Mouse (Mus musculus) heart, embryonic 13.5 days (tissue): ENCODE measurements around the gene Fgfr2. TPM values are rescaled to one million over a fixed set of nuclear protein-coding genes. Genes with fewer than 3 reads are reported as not detected.

Source experiments
- ATAC-seq: fragments of 200-750 bp; cut with Nextera tagmentation; 2 replicates; pipeline ENCODE4 v1.8.0; 2017; ENCODE audit warnings: moderate TSS enrichment; ENCODE audit not compliant: insufficient number of reproducible peaks, low FRiP score, low TSS enrichment; ENCODE audit errors: extremely low read depth
- H3K27ac ChIP-seq: fragments of 300-500 bp; sonication (generic); replicated peaks from 2 replicates; pipeline ENCODE4 v1.5.1; 2015; ENCODE audit warnings: moderate library complexity, mild to moderate bottlenecking, inconsistent platforms
- H3K27me3 ChIP-seq: fragments of 300-500 bp; sonication (generic); replicated peaks from 2 replicates; pipeline ENCODE4 v1.6.1; 2015; ENCODE audit warnings: mild to moderate bottlenecking, inconsistent platforms
- H3K36me3 ChIP-seq: fragments of 300-500 bp; sonication (generic); 2 replicates; pipeline ENCODE4 v1.6.1; 2015; ENCODE audit warnings: mild to moderate bottlenecking, inconsistent platforms
- H3K4me1 ChIP-seq: fragments of 300-500 bp; sonication (generic); 2 replicates; pipeline ENCODE4 v1.6.1; 2015; ENCODE audit warnings: inconsistent platforms
- H3K4me2 ChIP-seq: fragments of 300-500 bp; sonication (generic); 2 replicates; pipeline ENCODE4 v1.6.1; 2015; ENCODE audit warnings: inconsistent platforms, mild to moderate bottlenecking, moderate library complexity
- H3K4me3 ChIP-seq: fragments of 300-500 bp; sonication (generic); 2 replicates; pipeline ENCODE4 v1.5.1; 2015; ENCODE audit warnings: moderate library complexity, mild to moderate bottlenecking, inconsistent platforms
- H3K9ac ChIP-seq: fragments of 300-500 bp; sonication (generic); 2 replicates; pipeline ENCODE4 v1.6.1; 2015; ENCODE audit warnings: inconsistent platforms, mild to moderate bottlenecking, moderate library complexity
- H3K9me3 ChIP-seq: fragments of 300-500 bp; sonication (generic); 2 replicates; pipeline ENCODE4 v1.6.1; 2016; ENCODE audit warnings: inconsistent platforms
- WGBS: fragments of 180-500 bp; shearing (Covaris S2); methylation state at CpG from one replicate; pipeline ENCODE4 v1.1.7; 2015; ENCODE audit warnings: mixed read lengths; 5-methylcytosine and 5-hydroxymethylcytosine counted together
- polyA plus RNA-seq: library from polyadenylated mRNA; unstranded; fragments of >200 nt; fragmentation: Nextera tagmentation; extraction: Ambion mirVana; gene quantifications from 2 replicates; pipeline ENCODE4 v1.2.1, GENCODE M21; 2015

Gene Fgfr2
- polyA plus RNA-seq, 1 experiment from 2014 or later = 22.5 TPM

DNA sequence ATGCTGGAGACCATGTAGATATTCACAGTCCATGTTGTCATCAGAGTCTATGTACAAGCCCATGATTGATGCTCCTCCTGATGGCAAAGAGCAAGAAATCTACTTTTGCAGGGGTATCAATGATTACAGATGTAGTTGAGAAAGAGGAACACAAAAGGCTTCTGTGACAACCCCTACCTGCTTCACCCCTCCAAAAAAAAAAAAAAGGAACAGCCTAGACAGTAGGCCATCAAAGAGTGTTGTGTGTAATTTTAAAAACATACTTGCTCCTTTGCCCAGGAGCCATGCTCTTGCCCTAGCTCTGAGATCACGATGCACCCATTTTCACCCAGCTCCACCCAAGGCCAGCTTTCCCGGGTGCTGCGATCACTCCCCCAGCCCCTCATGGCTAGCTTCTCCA lies 626.0 kb downstream of the Fgfr2 start:
- 91% methylated on average over 3 of the region's 3 CpGs for WGBS
- H3K4me2 ChIP-seq = no peak overlapping the region
- H3K9me3 ChIP-seq = no peaks in the 10 kb centered on the region

GRCm38 (mm10) chr7:132494263-132494662 lies 628.9 kb downstream of the Fgfr2 start:
- H3K4me3 ChIP-seq = no peak overlapping the region
- no peak overlapping the region for H3K9ac ChIP-seq
- 35% methylated on average over 4 of the region's 4 CpGs for WGBS
- no peak overlapping the region for H3K4me2 ChIP-seq
- H3K27ac ChIP-seq = no peak overlapping the region
- H3K9me3 ChIP-seq = no peaks in the 10 kb centered on the region
- no peaks in the 10 kb centered on the region for H3K36me3 ChIP-seq
- no peak for ATAC-seq
- no peaks in the 10 kb centered on the region for H3K27me3 ChIP-seq
- peaks cover 16% of the 10 kb centered on the region for H3K4me1 ChIP-seq

More for the DNA sequence above, 626.0 kb downstream of the Fgfr2 start:
- Histone ChIP-seq H3K36me3 (no peaks in the 10 kb centered on the region), H3K27ac (no peak overlapping the region), H3K27me3 (no peaks in the 10 kb centered on the region), H3K4me3 (no peak overlapping the region), H3K4me1 (peaks cover 16% of the 10 kb centered on the region), H3K9ac (no peak overlapping the region)
- no peak for ATAC-seq

DNA sequence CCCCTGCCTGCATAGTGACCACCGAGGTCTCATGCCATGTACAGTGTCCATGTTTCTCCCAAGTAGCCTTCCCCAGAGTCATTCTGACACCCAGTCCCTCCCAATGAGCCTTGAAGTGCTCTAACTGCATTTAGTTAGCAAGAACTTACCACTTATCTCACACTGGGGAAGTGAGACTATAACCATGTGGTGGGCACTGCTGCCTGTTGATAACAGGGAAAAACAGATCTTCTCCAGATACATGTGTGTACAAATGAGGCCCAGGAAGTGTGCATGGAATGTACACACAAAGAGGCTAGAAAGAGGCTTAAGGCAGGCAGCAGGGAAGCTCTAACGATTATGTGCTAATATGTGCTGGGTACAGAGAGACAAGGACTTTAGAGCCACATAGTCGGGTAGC lies 629.5 kb downstream of the Fgfr2 start:
- peaks cover 3% of the 10 kb centered on the region; the same call in 1 of the 2 replicates for H3K27me3 ChIP-seq
- peaks cover 16% of the 10 kb centered on the region for H3K4me1 ChIP-seq
- H3K4me2 ChIP-seq = no peak overlapping the region
- H3K27ac ChIP-seq = no peak overlapping the region
- no peaks in the 10 kb centered on the region for H3K9me3 ChIP-seq
- WGBS = 59% methylated on average over 3 of the region's 3 CpGs
- H3K9ac ChIP-seq = no peak overlapping the region
- ATAC-seq = no peak
- no peaks in the 10 kb centered on the region for H3K36me3 ChIP-seq
- H3K4me3 ChIP-seq = no peak overlapping the region

DNA sequence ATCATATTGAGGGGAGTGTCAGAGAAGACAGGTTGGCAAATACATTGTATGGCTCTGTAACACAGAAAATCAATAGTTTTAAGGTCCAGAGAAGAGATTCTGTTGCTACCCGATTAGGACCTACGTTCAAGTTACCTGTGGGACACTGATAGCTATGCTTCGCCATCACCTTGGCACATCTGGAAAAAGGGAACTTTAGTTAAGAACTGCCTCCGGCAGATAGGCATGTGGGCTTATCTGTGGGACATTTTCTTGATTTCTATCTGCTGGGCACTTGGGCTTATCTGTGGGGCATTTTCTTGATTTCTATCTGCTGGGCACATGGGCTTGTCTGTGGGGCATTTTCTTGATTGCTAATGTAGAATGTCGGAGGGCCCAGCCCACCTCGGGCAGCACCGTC lies 631.2 kb downstream of the Fgfr2 start:
- no peak overlapping the region for H3K9ac ChIP-seq

GRCm38 (mm10) chr7:132487361-132487760 lies 635.8 kb downstream of the Fgfr2 start:
- Histone ChIP-seq H3K4me2 (no peak overlapping the region), H3K27me3 (peaks cover 12% of the 10 kb centered on the region), H3K9ac (no peak overlapping the region), H3K4me1 (no peaks in the 10 kb centered on the region), H3K9me3 (no peaks in the 10 kb centered on the region), H3K27ac (no peak overlapping the region), H3K4me3 (no peak overlapping the region), H3K36me3 (no peaks in the 10 kb centered on the region)
- 37% methylated on average over 6 of the region's 6 CpGs for WGBS
- ATAC-seq = no peak

More for the DNA sequence above, 631.2 kb downstream of the Fgfr2 start:
- peaks cover 16% of the 10 kb centered on the region for H3K4me1 ChIP-seq
- peaks cover 4% of the 10 kb centered on the region; the same call in 1 of the 2 replicates for H3K27me3 ChIP-seq
- WGBS = 82% methylated on average over 7 of the region's 7 CpGs
- H3K4me3 ChIP-seq = no peak overlapping the region
- H3K4me2 ChIP-seq = no peak overlapping the region
- H3K27ac ChIP-seq = no peak overlapping the region
- no peak for ATAC-seq
- H3K36me3 ChIP-seq = no peaks in the 10 kb centered on the region
- H3K9me3 ChIP-seq = no peaks in the 10 kb centered on the region

DNA sequence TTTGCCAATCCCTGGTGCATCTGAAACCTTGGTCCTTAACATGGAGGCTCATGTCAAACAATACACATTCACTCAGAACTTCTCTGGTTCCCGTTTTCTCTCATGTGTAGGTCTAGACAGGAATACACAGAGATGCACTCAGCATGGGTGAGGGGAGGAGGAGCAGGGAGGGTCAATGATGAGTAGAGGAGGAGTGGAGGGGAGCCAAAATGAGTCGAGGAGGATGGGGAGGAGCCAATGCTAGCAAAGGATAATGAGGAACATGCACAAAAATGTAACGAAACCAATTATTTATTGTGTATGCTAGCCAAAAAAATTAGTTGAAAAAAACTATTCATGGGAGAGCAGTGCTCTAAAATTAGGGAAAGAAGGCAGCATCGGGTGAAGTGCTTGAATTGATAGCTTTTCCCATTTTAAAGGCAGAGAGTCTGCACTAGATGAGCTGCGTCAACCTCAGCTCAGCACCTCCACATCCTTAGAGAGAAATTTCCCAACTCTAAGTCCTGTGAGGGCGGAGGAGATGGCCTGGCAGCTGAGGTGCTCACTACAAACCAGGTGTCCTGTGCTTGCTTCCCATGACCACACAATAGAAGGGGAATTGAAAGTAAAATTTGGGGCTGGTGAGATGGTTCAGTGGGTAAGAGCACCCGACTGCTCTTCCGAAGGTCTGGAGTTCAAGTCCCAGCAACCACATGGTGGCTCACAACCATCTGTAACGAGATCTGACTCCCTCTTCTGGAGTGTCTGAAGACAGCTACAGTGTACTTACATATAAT lies 636.6 kb downstream of the Fgfr2 start:
- no peak overlapping the region for H3K9ac ChIP-seq
- WGBS = 78% methylated on average over 9 of the region's 9 CpGs

DNA sequence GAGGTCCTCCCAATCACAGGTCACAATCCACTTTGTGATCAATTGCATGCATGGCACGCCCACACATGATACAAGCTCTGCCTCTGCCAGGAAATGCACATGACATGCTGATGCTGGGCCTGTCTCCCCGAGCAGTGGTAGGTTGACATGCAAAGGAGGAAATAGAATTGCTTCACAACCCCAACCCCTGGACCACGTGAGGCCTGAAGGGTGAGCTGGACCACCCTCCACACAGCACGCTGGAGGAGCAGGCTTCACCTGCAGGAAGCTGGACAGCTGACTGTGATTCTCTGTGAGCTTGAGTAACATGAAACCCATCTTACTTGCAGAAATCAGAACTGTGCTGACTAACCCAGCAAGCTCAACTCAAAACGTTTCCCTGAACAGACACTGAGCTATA lies 638.7 kb downstream of the Fgfr2 start:
- H3K9me3 ChIP-seq = no peaks in the 10 kb centered on the region
- H3K4me3 ChIP-seq = no peak overlapping the region
- H3K4me1 ChIP-seq = no peaks in the 10 kb centered on the region
- ATAC-seq = no peak
- H3K9ac ChIP-seq = no peak overlapping the region
- no peak overlapping the region for H3K27ac ChIP-seq
- no peaks in the 10 kb centered on the region for H3K36me3 ChIP-seq
- no peak overlapping the region for H3K4me2 ChIP-seq
- H3K27me3 ChIP-seq = peaks cover 13% of the 10 kb centered on the region
- WGBS = 66% methylated on average over 5 of the region's 5 CpGs

More for the DNA sequence above, 636.6 kb downstream of the Fgfr2 start:
- Histone ChIP-seq H3K4me2 (no peak overlapping the region), H3K4me1 (no peaks in the 10 kb centered on the region), H3K36me3 (no peaks in the 10 kb centered on the region), H3K27ac (no peak overlapping the region), H3K27me3 (peaks cover 12% of the 10 kb centered on the region), H3K9me3 (no peaks in the 10 kb centered on the region), H3K4me3 (no peak overlapping the region)
- no peak for ATAC-seq

DNA sequence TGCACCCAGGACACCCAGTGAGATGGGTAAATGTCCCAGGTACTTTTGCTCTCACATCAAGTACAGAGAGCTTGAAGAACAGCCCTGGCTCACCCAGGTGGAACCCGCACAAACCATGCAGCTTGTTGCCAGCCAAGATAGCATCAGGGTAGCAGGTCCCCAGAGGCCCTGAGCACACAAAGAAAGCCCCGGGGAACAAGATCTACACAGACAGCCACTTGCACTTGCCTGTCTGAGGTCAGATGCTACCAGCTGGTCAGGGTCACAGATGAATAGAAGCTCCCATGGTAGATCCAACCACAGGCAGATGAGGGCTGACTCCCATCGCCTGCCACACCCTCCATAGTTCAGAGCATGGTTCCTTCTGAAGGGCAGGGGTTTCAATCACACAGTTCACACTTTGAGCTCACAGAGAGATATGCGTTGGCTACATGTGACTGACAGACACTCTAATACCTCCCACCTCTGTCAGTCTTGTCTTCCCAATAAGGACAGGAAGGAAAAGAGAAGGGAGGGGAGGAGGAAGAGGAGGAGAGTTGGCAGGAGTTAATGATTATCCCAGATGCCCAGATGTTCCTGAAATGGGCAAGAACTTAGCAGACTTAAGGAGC lies 642.3 kb downstream of the Fgfr2 start:
- Histone ChIP-seq H3K4me2 (no peak overlapping the region), H3K9ac (no peak overlapping the region), H3K4me3 (no peak overlapping the region), H3K9me3 (no peaks in the 10 kb centered on the region), H3K27me3 (peaks cover 21% of the 10 kb centered on the region; the same call in 1 of the 2 replicates), H3K36me3 (no peaks in the 10 kb centered on the region), H3K27ac (no peak overlapping the region), H3K4me1 (no peaks in the 10 kb centered on the region)
- no peak for ATAC-seq
- WGBS = 52% methylated on average over 4 of the region's 4 CpGs

DNA sequence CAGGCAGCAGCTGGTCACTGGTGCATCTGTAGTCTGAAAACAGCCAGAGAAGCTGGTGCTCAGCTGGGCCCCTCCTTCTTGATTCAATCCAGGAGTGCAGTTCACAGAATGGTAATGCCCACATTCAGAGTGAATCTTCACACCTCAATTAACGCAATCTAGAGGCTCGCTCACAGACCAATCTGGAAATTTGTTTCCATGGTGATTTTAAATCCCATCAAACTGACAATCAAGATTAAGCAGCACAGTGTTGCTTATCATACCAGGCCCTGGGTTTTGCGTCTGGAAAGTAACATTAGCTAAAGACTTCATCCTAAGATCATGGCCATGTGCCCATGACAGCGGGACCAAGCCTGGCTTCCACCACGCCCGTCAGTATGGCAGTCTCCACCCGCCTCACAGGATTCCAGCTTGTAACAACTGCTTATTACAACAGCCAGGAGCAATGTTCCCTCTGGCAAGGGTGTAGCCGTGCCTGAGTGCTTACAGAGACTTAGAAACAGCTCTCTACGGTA lies 644.8 kb downstream of the Fgfr2 start:
- no peak overlapping the region for H3K4me2 ChIP-seq
- H3K9me3 ChIP-seq = no peaks in the 10 kb centered on the region
- no peaks in the 10 kb centered on the region for H3K4me1 ChIP-seq
- H3K9ac ChIP-seq = no peak overlapping the region
- H3K27me3 ChIP-seq = 0 out of 2 replicates have a peak, but pooled peaks cover 23% of the 10 kb centered on the region
- H3K36me3 ChIP-seq = no peaks in the 10 kb centered on the region
- ATAC-seq = no peak
- no peak overlapping the region for H3K27ac ChIP-seq
- 67% methylated on average over 9 of the region's 9 CpGs for WGBS
- H3K4me3 ChIP-seq = no peak overlapping the region

- peaks cover 23% of the 10 kb centered on the region; the same call in 1 of the 2 replicates for H3K27me3 ChIP-seq
- no peak for ATAC-seq
- no peaks in the 10 kb centered on the region for H3K9me3 ChIP-seq
- H3K4me2 ChIP-seq = no peak overlapping the region
- H3K9ac ChIP-seq = no peak overlapping the region
- H3K36me3 ChIP-seq = no peaks in the 10 kb centered on the region
- no peak overlapping the region for H3K27ac ChIP-seq
- no peaks in the 10 kb centered on the region for H3K4me1 ChIP-seq
- H3K4me3 ChIP-seq = no peak overlapping the region
- WGBS = 61% methylated on average over 3 of the region's 3 CpGs
Observed at GRCm38 (mm10) chr7:132477753-132478152, 645.4 kb downstream of the Fgfr2 start.

GRCm38 (mm10) chr7:132476491-132476890 lies 646.7 kb downstream of the Fgfr2 start:
- no peaks in the 10 kb centered on the region for H3K4me1 ChIP-seq
- no peak overlapping the region for H3K27ac ChIP-seq
- peaks cover 33% of the 10 kb centered on the region; the same call in 1 of the 2 replicates for H3K27me3 ChIP-seq
- H3K9ac ChIP-seq = no peak overlapping the region
- 85% methylated on average over 2 of the region's 2 CpGs for WGBS
- H3K4me3 ChIP-seq = no peak overlapping the region
- no peak overlapping the region for H3K4me2 ChIP-seq
- no peak for ATAC-seq
- no peaks in the 10 kb centered on the region for H3K9me3 ChIP-seq
- H3K36me3 ChIP-seq = no peaks in the 10 kb centered on the region
